Mouse (Mus musculus): ENCODE data around the gene Klhl18.

The Klhl18 gene

GRCm38 (mm10) chr9:110476124-110477091, at the start of gene Klhl18, which contains the start of gene Kif9:
Klhl18 (minus strand) TSS chr9:110476694.
Kif9 (plus strand) TSS chr9:110476958.
- DNase-seq (ENCODE audit: low read depth), result peak; percentile 89

- DNase-seq (ENCODE audit: low read depth), result no peak
Observed at GRCm38 (mm10) chr9:110525737-110526136, 49.2 kb upstream of the Klhl18 start.

DNA sequence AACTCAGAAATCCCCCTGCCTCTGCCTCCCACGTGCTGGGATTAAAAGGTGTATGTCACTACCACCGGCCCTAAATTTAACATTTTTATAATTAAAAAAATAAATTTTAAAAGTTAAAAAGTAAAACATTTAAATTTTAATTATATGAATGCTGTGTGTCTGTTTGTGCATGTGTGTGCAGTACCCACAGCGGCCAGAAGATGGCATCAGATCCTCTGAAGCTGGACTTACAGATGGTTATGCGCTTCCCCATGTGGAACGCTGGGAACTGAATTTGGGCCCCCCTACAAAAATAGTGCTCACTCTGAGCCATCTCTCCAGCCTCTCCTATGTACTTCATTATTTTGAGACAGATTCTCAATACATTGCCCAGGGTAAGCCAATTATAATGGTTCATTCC, 14.4 kb upstream of the Klhl18 start:
- no peak for DNase-seq (ENCODE audit: low read depth)

DNA sequence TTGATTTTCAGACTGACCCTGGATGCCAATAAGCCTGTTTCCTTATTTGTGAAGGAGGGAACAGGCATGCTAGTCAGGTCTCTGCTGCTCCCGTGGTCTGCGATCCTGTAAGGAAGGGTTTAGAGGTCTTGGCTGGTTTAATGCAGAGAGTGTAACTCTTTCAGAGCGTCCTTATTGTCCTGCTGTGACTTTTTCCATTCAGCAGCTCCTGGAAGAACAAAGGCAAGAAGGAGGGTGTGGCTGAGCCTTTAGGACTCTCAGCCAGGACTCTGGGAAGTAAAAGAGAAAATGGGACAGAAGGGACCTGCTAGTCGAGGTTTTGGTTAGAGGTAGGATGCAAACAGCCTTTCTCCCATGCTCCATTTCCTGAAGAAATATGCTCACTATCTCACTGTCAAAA, 12.3 kb upstream of the Klhl18 start:
- DNase-seq (ENCODE audit: low read depth), result no peak

GRCm38 (mm10) chr9:110478639-110479038, 2.1 kb upstream of the Klhl18 start:
- no peak for DNase-seq (ENCODE audit: low read depth)

DNA sequence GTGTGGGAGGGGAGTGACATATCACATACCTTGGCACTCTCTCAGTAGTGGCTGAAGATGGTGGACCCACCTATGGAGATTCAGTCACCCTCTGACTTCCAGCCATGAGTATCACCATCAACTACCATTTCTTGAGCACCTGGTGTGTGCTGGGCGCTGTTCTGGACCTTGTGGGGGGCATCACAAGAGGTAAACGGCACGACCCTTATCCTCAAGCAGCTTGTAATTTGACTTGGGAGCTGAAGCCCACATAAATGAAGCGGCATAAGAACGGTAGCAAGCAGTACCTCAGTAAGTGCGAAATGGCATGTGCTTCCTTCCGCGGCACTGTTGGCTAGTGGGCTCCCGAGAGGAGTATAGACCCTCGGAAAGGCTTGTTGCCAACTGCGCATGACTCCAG, 1.5 kb upstream of the Klhl18 start:
- no peak for DNase-seq (ENCODE audit: low read depth)

- DNase-seq (ENCODE audit: low read depth), result no peak
Observed at GRCm38 (mm10) chr9:110466179-110466578, 10.3 kb downstream of the Klhl18 start.

- DNase-seq (ENCODE audit: low read depth), result no peak
Observed at GRCm38 (mm10) chr9:110465336-110465735, 11.2 kb downstream of the Klhl18 start.

DNA sequence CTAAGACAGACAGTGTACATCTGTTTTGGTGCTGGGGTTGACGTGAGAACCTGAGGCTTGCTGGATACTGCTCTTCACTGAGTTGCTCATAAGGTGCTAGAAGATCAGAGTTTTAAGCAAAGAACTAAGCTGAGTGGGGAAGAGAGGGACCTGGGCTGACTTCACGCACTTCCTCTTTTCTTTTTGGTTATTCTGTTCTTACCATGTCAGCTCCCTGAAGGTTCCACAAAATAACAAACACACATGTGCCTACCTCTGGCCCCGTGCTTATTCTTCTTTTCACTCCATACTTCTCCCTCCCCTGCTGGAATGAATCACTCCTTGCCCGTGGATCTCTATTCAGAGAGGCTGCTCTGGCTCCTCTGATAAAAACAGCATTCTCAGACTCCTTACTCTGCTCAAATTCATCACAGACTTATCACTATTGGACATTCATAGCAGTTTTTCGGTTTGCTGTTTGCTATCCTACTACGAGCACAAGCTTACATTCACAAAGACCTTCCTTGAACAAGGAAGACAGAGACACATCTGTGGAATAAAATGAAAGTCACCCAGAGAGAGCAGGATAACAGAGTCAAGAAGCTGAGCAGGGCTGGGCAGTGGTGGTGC, 12.4 kb downstream of the Klhl18 start:
- DNase-seq (ENCODE audit: low read depth), result no peak

DNA sequence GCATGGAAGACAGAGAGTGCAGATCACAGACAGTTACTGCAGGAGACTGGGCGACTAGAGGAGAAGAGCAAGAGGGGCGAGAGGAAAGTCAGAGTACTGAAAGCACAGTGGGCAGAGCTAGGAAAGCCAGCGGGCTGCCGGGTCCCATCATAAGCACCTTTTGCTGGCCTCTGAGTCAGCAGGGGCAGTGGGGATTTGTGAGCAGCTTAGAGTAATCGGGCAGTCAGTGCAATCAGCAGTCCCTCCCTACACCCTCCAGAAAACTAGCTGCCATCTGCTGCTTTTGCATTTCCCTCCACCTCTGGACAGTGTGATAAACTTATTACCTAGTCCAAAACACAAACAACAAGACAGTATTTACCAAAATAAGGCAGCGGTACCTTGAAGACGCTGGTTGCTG, 14.2 kb downstream of the Klhl18 start:
- DNase-seq (ENCODE audit: low read depth), result no peak

DNA sequence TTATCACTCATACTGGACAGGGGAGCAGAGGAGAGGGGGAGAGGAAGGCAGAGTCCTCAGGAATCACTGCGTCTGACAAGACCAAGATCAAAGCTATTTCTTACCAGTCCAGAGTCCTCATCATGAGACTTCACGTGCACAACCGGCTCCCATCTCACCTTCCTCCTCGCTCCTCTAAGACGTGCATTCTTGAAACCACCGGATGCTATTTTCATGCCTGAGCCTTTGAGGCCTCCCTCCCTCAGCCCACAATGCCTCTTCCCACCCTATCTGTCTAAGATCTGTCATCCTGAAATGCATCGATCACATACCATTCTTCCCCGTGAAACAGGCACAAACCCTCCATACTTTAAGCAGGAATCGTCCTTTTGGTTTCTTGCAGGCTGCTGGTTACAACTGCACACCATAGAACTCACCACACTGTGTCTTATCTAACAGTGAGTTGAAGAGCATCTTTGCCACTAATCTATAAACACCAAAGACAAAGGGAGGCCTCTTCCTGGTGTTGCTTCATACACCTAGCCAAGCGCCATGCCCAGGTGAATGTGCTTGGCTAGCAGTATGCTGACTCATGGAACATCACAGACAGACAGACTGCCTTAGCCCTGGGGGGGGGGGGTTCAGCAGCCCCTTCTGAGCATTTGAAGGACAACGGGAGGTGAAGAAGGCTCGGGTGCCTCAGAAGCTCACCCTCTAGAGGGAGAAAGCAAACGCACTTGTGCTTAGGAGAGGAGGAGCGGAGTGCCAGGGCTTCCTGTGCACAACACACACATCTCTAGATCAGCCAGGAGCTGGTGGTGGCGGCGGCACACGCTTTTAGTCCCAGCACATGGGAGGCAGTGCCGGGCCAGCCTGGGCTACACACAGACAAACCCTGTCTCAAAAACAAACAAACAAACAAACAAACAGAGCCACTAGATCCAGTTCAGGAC, 15.3 kb downstream of the Klhl18 start:
- no peak for DNase-seq (ENCODE audit: low read depth)

DNA sequence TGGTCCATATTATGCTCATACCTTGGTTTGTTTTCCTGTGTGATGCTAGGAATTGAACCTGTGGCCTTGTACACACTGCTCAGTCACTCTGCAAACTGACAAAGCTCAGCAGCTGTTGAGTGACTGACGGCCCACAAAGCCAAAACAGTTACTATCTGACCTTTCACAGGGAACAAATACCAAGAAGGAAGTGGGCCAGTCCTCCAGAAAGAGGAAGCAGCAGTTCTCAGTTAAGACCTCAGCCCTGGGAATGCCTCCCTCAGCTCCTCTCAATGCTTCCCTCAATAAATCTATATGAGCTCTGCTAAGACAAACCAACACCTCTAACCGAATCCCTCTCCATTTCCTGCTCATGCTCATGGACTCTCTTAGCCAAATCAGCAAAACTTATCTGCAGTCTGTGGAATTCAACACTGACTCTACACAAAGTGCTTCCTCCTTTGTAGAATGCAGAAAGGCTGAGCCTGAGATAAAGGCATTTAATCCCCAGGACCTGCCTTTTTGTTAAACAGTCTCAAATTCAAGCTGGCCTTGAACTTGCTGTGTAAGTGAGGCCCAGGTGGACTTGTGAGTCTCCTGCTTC, 17.3 kb downstream of the Klhl18 start:
- no peak for DNase-seq (ENCODE audit: low read depth)

DNA sequence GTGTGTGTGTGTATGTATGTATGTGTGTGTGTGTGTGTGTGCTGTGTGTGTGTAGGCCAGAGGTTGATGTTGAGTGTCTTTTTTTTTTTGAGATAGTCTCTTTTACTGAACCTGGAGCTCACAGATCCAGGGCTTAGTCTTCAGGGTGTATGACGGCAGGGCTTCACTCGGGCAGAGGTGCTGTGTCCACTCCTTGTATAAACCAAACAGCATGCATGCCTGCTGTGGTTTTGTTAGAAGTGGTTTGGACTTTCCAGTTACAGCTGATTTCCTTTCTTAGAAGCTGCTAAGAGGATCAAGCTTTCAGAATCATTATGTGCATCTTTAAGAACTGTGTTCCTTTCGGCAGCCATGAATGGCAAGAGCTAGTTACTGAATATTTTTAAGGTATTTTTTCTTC, 18.6 kb downstream of the Klhl18 start:
- no peak for DNase-seq (ENCODE audit: low read depth)

GRCm38 (mm10) chr9:110452523-110452922, 24.0 kb downstream of the Klhl18 start:
- DNase-seq (ENCODE audit: low read depth), result no peak

DNA sequence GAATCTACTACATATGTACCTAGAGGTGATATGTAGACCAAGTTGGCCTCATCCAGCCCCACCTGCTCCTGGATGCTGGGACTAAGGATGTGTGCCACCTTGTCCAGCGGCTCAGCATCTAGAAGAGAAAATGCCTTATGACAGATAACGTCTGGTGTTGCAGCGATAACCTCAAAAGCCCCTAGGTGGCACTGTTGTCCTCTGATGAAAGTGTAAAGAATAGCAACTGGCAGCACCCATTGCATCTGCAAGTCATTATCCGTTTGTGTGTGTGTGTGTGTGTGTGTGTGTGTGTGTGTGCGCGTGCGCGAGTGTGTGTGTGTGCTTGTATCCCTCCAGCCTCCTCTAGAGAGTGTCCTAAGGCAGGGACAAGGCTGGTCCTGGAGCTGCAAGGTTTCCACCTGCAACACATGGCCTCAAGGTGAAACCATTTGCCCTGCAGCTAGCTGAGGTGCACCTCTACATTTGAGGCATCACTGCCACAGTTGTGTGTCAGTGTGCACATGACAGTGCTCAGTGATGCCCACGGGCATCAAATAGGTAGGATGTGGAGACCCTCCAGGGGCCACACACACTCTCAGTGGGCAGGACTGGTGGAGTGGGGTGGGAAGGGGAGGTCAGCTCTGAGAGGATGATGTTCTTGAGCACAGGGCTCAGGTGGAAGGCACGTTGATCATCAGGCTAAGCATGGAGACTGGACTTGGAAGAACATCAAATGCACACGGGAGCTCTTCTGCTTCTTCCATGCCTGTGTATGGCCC, 27.5 kb downstream of the Klhl18 start:
- DNase-seq (ENCODE audit: low read depth), result peak; percentile 92

DNA sequence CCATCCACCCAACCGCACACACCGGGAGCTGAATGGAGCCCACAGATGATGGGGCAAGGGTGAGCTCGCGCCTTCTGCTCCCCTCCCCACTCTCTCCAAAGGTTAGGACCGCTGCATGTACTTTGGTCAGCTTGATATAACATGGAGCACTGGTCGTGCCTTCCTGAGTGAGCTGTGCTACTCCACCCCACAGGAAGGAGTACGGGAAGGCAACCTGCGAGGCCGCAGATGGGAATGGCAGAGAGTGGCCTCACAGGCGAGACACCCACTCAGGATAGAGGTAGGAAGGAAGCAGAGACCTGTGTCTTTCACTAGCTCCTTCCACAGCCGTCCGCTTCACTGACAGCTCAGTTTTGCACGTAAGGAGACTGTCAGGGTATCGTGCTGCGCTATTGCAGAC, 28.1 kb downstream of the Klhl18 start:
- no peak for DNase-seq (ENCODE audit: low read depth)

- DNase-seq (ENCODE audit: low read depth), result no peak
Observed at GRCm38 (mm10) chr9:110440559-110440958, 35.9 kb downstream of the Klhl18 start.

- no peak for DNase-seq (ENCODE audit: low read depth)
Observed at GRCm38 (mm10) chr9:110440049-110440448, 36.4 kb downstream of the Klhl18 start.

GRCm38 (mm10) chr9:110436041-110436440, 40.5 kb downstream of the Klhl18 start:
- DNase-seq (ENCODE audit: low read depth), result no peak

DNA sequence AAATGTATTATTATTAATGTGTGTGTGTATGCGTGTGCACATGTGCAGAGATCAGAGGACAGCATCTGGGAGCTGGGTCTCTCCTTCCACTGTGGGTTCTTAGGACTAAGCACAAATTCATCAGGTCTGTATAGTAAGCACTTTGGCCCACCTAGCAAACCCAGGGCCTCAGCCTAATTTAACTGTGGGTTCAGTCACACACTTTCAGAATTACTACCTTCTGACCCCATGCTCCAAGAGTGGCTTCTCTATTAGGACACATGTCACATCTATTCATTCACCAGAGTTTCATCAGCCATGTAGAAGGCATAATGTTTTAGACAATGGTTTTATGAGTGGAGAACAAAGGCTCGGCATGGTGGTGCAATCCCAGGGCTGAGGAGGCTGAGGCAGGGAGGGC, 43.4 kb downstream of the Klhl18 start:
- no peak for DNase-seq (ENCODE audit: low read depth)

- DNase-seq (ENCODE audit: low read depth), result no peak
Observed at GRCm38 (mm10) chr9:110431241-110431640, 45.3 kb downstream of the Klhl18 start.

Data from c-Kit-positive CD71-negative TER-119-negative erythroid progenitor cells, embryonic 14.5 days (primary cell).